Mouse (Mus musculus) kidney, postnatal 14 days (tissue): ENCODE measurements around the gene Bcar3.
A peak's percentile ranks its signal among the peaks of the same experiment; 100 is the strongest.

Experiments used
- DNase-seq: peaks from one replicate; pipeline ENCODE4 v3.0.0; 2022; ENCODE audit warnings: mixed read lengths

The Bcar3 gene

DNA sequence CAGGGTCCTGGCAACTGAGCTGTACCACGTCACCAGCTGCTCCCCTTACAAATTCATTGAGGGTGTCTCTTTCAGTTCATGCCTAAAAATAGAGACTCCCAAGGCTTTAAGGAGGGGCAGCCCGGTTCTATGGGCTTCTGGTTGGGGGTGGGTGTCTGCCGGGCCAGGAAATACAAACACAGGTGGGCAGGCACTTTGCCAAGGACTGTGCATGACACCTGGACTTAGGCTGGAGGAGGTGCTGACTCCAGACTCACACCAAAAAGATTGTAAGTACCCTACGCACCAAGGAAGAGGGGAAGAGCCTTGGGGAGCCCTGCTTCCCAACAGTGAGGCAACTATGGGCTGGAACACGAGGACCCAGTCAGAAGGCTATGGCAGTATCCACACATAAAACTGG, 44.1 kb downstream of the Bcar3 start:
- DNase-seq: no peak

GRCm38 (mm10) chr3:122338897-122339296, 45.0 kb downstream of the Bcar3 start:
- DNase-seq: no peak

- no peak for DNase-seq
Measured at GRCm38 (mm10) chr3:122340135-122341068, 46.5 kb downstream of the Bcar3 start.

DNA sequence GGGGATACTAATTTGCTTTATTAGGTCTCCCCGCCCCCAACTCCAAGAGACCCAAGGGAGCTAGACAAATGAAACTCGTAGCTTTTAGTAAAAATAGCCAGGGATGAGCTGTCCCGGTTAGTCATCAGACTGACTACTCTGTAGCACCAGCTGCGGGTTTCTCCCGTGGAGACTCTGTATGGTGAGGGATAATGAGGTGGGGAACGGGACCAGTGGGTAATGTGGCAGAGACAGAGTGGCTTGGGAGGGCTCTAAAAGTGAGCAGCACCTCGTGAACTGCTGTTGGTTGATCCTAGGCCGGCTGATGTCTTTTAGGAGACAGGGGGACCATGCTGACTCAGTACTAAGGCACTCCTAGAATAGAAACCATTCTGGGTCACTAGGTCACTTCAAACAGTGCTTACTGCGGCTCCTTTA, 49.5 kb downstream of the Bcar3 start:
- DNase-seq: no peak

DNA sequence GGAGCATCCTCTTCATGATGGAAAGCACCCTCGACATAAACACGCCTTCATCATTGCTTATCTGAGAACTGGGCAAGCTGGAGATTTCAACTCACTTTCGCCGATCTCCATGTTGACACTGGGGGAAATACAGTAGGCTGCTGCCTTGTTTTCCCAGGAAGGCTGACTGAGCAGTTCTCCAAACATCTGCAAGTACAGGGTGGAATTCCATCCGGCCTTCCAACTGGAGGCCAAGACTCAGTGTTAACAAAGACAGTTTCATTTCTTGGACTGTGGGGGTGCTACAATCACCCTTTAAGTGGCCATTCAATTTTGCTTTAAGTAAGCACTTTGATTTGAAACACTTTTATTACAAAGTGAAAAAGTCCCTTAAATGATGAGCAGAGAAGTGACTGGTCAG, 50.4 kb downstream of the Bcar3 start:
- DNase-seq: no peak

DNA sequence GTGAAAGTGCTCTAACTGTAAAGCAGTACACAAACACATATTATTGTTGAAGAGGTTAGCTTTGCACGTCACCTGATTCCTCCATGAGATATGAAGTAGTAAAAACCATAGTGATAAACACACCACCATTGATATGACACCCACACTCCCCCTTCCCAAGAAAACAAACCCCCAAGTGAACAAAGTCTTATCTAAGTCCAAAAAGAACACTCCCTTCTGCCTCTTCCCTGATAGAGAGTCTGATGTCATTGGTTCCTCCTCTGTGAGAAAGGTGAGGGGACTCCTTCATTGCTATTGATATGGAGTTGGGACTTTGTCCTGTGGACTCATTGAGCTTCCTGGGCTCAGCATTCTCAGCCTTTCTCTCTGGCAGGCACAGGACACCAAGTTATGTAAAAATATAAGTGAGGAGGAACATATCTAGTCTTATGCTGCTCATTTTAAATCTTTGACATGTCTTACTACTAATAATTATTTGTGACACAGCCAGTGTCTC, 52.1 kb downstream of the Bcar3 start:
- no peak for DNase-seq

GRCm38 (mm10) chr3:122346600-122346999, 52.7 kb downstream of the Bcar3 start:
- no peak for DNase-seq

DNA sequence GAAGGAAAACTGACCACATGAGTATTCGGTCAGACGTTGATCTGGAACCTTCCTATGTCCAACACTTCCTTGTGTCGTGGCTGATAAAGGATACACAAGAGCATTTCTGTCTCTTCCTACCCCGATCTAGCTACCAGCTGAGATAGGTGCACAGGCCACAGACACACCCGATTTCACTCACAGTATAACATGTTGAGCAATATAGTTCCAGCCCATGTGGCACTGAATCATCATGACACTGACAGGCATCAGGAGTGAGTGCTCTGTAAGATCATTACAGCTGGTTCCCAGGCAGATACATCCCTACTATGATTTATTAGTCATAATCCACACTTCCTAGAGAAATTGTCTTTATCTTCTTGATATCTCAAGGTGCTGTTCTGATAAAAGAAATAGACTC, 54.7 kb downstream of the Bcar3 start:
- DNase-seq: no peak

DNA sequence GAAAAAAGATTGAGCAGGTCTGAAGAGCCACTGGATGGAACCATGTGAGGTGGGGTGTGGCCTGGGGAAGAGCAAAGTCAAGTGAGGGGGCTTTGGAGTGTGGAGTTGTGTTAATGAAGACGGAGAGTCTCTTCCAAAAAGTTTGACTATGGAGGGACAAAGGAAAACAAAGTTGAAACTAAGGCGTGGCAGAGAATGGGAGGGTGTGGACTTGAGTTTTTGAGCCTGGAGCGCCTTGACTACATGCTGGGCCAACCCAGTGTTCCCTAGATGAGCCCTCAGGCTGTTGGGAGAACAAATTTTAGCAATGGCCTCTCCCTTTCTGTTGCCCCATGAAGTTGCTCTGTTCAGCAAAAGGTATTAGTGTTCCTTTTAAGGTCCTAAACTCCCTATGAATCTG, 58.9 kb downstream of the Bcar3 start:
- DNase-seq: no peak

- DNase-seq: no peak
Measured at GRCm38 (mm10) chr3:122359426-122359825, 65.5 kb downstream of the Bcar3 start.

DNA sequence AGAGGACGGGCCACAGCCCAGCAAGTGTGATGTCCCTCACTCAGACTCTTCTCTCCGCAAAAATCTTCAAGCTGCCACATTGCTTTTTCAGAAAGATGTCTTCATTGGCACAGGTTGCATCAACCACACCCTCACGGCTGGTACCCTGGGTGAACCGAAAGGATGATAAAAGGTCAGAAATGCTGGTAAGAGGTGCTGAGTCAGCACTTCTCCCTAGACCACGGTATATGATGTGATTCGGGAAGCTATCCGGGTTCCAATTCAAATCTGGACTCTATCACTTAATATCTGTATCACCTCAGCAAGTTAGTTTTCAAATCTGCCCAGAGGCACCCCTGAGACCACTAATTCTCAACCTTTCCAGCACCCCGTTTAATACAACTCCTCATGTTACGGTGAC, 66.0 kb downstream of the Bcar3 start:
- no peak for DNase-seq

GRCm38 (mm10) chr3:122360721-122361138, 66.8 kb downstream of the Bcar3 start:
- DNase-seq: peak; percentile 40

GRCm38 (mm10) chr3:122362719-122363118, 68.8 kb downstream of the Bcar3 start:
- no peak for DNase-seq

DNA sequence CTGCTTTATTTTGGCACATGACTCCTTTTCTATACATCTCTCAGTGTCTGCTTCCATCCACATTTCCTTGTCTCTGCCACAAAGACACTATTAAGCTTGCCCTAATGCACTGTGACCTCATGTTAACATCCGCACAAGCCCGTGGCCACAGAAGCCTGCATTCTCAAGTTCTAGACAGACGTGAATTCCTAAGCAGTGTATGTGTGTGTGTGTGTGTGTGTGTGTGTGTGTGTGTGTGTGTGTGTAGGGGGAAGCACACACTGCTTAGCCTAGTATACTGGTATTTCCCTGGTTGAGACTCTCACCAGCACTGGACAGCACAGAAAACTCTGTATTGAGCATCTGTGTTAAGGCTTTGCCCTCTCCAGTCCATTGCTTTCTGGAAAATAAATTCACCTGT, 70.6 kb downstream of the Bcar3 start:
- no peak for DNase-seq

DNA sequence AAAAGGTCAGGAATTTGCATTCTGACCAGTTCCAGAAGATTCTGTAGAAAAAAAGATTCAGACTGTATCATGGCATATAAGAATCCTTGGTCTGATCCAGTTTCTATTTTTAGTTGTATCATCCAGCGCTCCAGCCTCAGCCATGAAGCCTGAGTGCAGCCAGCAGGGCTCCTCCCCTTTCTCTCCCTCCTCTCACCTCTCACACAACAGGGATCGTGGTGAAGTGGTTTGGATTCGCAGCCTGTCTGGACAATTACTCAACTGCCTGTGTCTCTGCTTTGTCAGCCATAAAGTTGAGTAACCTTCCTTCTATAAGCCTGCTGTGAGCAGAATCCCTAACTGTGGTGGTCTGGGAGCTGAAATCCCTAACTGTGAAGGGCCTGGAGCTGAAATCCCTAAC, 71.4 kb downstream of the Bcar3 start:
- DNase-seq: peak; percentile 18

- no peak for DNase-seq
Measured at GRCm38 (mm10) chr3:122371646-122372341, 77.9 kb downstream of the Bcar3 start.

DNA sequence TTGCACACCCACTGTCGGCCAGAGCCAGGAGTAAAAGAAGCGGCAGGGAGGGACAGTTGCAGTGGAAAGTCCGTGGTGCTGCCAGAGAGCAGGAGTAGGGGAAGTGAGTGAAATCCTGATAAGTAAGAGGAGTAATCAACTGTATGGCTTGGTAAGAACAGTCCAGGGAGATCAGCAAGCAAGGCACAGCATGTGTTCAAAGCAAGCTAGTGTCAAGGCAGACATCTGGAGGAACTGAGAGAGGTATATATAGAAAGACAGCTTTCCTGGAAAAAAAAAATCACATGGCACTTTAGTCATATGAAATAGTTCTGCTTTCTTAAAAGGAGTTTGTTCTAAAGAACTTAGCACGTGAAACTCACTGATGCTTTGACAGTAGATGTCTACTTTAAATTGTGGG, 78.7 kb downstream of the Bcar3 start:
- DNase-seq: no peak

DNA sequence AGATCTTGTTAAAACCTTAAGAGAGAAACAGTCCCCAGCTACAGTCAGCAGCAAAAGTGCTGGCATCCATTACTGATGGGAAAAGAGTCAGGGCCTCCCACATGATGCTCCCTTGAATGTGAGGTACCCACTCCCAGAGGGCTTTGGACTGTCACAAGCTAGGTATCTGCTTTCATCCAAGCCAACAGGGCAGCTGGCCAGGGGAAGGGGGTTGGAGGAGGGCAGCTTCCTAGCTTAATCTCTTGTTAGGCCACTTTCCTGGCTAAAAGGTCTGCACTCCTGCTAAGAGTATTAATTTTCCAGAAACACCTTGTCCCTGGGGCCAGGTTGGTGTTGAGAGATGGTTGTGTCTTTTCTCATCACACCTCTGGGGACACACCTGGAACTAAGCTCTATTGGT, 82.1 kb downstream of the Bcar3 start:
- no peak for DNase-seq

DNA sequence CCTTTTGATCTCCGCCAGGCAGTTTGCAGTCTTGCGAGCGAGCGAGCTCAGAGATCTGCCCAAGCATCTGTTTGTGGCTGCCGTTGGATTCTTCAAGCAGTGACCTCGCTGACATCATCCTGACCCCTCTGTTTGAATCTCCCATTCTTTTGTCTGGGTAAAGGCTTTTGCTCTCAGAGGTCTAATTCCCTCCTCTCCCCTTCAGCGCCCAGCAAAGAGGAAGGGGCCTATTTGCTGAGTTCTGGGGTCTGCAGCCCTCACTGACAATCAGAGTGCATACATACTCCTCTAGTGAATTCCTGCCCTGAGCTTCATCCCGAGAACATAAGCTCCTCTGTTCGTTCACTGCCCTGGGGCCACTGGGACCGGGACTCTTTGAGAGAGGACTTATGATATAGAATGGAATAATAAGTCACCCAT, 82.5 kb downstream of the Bcar3 start:
- peak; percentile 8 for DNase-seq

DNA sequence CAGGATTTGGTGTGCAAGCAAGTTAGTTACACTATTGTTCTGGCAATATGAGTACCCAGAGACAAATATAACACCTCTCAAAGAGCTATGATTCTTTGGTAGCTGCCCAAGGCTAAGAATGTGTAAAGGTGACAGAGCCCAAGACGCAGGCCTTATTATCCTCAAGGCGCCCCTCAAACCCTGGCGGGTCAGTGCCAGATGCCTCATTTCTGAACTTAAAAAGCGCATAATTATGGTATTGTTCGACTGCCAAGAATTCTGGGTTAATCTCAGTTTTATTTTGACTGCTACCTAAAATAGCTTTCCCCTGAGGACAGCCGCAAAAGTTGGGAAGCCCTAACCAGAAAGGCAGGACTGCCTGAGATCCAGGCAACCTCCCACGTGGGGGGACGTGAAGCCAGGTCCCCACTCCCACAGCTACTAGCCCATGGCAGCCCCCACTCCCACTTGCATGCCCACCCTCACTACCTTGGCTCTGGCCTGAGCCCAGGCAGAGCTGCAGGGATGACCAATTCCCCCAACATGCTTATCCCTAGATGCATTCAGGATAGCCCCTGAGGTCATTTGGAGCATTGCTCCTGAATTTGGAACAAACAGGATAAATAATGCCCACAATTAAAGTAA, 83.0 kb downstream of the Bcar3 start:
- no peak for DNase-seq

DNA sequence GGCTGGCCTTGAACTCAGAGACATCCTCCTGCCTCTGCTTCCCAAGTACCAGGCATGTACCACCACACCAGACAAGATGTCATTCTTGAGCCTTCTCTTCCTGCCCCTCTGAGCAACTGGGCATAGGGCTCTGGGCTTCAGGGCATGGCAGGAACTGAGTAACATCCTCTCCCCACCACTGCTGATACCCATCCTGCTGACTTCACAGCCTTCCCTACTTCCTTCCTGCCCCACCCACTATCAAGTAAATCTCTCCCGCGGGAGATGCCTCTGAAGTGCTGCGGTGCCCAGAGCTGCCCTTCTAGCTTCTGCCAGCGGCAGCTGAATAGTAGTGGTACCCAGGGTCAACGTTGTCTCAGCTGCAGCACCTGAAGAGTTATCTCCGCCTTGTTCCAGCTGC, 84.7 kb downstream of the Bcar3 start:
- no peak for DNase-seq

DNA sequence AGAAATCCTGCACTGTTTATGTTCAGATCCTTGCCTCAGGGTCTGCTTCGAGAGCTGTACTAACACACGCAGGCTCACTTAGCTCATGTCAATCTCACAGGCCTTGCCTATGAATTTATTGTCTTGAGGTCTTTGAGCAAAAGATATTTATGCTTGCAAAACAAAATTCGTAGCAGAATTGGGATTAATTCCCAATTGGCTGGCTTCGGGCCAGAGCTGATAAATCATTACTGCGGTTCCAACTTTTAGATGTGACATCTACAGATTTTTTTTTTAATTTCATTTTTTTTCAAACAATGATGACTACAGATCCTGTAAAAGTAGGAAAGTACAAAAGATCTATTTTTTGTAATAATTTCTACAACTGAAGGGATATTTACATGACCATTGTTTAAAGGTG, 86.8 kb downstream of the Bcar3 start:
- peak; percentile 12 for DNase-seq

- no peak for DNase-seq
Measured at GRCm38 (mm10) chr3:122381591-122381990, 87.7 kb downstream of the Bcar3 start.

DNA sequence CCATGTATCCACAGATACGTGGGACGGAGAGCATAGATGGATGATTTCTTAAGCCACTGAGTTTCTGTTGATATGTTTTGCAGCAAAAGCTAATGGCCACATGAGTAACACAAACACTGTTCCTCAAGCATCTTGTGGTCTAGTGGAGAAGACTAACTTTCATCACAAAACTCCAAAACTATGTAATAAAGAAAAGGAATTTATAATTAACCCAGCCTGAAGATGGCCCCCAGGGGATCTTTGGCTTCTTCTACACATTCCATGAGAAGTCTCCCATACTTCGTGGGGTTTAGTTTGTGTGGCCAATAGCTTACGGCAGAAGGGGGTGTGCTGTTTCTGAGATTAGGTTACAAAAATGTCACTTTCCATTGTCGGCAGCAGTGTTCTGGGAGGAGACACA, 92.5 kb downstream of the Bcar3 start:
- DNase-seq: no peak
